Mouse (Mus musculus) cerebellum, adult 2 months (tissue): ENCODE results near the gene Klhl25.

ENCODE experiments used
- CTCF ChIP-seq: fragments of 200-500 bp; IDR thresholded peaks from 2 replicates; pipeline ENCODE4 v1.5.1; 2011; ENCODE audit warnings: low read depth, mild to moderate bottlenecking, control low read depth, low read length, moderate library complexity, borderline replicate concordance; ENCODE audit not compliant: insufficient read depth
- POLR2A ChIP-seq: fragments of 200-500 bp; IDR thresholded peaks from 2 replicates; pipeline ENCODE4 v1.6.1; 2011; ENCODE audit warnings: low read length, control low read depth, borderline replicate concordance; ENCODE audit not compliant: insufficient read depth

DNA sequence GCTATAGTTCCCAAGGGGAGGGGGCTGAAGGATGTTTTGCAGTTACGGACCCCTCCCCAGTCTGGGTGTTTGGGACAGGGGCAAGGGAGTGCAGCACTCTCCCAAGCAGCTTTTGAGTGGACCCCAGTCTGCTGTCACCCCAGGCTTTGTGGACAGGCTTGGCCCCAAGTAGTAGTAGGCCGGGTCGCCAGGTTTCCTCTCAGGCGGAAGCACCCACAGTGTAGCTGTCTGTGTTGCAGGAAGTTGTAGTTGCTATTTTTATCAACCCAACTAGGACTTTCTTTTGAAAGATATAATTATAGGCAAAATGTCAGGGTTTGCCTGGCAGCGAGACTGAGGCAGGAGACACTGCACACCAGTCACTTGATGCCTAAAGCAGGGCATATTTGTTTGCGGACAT, 6.9 kb downstream of the Klhl25 start:
- no peak for TF ChIP-seq POLR2A
- no peak for TF ChIP-seq CTCF
